Mouse (Mus musculus) layer of hippocampus, adult 2 months (tissue): ENCODE measurements around the gene Rgs3. TPM values are rescaled to one million over a fixed set of nuclear protein-coding genes. Genes with fewer than 3 reads are reported as not detected.

ENCODE experiments used
- DNase-seq, 2 experiments: peaks; one replicate each; pipeline ENCODE4 v3.0.0; 2022; ENCODE audit warnings: low spot score in 2 of 2
- H3K27ac ChIP-seq: fragments of 200-600 bp; 2 replicates; pipeline ENCODE4 v1.8.1; 2022
- H3K4me3 ChIP-seq: fragments of 200-600 bp; 2 replicates; pipeline ENCODE4 v1.8.1; 2022; ENCODE audit warnings: mild to moderate bottlenecking
- CTCF ChIP-seq: fragments of 200-600 bp; conservative IDR thresholded peaks from 2 replicates; pipeline ENCODE4 v1.8.1; 2022; ENCODE audit warnings: antibody characterized with exemption, mild to moderate bottlenecking, moderate library complexity
- total RNA-seq, 2 experiments: library from RNA; stranded (reverse); gene quantifications; 2 replicates each; pipeline ENCODE4 v1.2.3; 2021

Rgs3 gene
- total RNA-seq, 2 experiments from 2014 or later, result 18.9 to 21.6 TPM

DNA sequence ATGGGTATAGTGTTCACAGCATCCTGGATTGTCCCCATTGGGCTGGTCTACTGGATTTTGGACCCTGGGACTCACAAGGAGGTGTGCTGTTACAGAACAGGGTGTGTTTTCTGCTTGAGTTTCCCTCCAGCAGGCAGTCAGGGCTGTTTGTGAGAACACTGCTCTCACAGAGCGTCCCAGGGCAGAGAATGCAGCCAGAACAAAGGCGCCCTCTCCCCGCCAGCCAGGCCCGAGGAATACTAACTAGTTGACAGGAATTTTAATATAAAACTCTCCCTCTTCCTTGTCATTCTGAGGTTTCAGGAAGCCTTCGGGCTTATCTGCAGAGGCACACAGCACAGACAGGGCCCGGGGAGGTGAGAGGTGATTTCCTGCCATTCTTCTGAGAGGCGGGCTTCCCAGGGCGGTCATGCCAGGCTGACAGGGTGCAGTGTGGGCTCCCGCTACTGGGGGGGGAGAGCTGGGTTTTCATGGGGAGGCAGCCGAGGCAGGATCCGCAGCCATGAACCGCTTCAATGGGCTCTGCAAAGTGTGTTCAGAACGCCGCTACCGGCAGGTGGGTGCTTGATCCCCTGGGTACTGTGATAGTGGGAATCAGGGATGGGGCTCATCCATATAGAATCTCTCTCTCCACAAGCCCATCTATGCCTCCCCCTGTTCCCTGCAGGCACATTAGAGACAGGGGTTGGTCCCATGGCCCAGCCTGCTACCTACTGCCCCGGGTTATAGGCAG is 59.8 kb downstream of the Rgs3 start:
- TF ChIP-seq CTCF, result 0 out of 2 replicates have a peak, but pooled peaks have one; percentile 18
- DNase-seq, result peak in 1 of 2 experiments; percentile 42
- H3K27ac ChIP-seq, result peak overlapping the region; percentile 89
- H3K4me3 ChIP-seq, result peak overlapping the region; percentile 50

DNA sequence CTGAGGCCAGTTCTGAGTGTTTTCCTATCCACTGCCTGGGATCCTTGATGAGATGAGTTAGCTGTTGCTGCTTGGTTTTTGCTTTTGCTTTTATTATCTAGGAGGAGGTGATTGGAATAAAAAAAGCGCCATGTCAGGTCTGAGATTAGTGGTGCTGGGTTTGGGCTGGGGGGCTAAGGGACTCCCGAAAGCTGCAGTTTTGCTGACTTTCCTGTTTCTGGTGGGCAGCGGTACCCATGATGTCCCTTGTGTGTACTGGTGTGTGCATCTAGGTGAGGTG is 60.3 kb downstream of the Rgs3 start:
- peak overlapping the region; percentile 89 for H3K27ac ChIP-seq
- no peak for TF ChIP-seq CTCF
- H3K4me3 ChIP-seq, result peak overlapping the region; percentile 50

GRCm38 (mm10) chr4:62621151-62621550 is 61.5 kb downstream of the Rgs3 start:
- no peak overlapping the region; the same call in 1 of the 2 replicates for H3K4me3 ChIP-seq
- DNase-seq, result no peak
- peak overlapping the region; percentile 80; the same call in 1 of the 2 replicates for H3K27ac ChIP-seq
- TF ChIP-seq CTCF, result no peak

More for the DNA sequence above, 60.3 kb downstream of the Rgs3 start:
- no peak for DNase-seq

- H3K27ac ChIP-seq, result peak overlapping the region; percentile 80
- 0 out of 2 replicates have a peak, but pooled peaks have one; percentile 20 for TF ChIP-seq CTCF
- peak overlapping the region; percentile 29; the same call in 1 of the 2 replicates for H3K4me3 ChIP-seq
- no peak for DNase-seq
Measured at GRCm38 (mm10) chr4:62621880-62622675, 62.4 kb downstream of the Rgs3 start.

DNA sequence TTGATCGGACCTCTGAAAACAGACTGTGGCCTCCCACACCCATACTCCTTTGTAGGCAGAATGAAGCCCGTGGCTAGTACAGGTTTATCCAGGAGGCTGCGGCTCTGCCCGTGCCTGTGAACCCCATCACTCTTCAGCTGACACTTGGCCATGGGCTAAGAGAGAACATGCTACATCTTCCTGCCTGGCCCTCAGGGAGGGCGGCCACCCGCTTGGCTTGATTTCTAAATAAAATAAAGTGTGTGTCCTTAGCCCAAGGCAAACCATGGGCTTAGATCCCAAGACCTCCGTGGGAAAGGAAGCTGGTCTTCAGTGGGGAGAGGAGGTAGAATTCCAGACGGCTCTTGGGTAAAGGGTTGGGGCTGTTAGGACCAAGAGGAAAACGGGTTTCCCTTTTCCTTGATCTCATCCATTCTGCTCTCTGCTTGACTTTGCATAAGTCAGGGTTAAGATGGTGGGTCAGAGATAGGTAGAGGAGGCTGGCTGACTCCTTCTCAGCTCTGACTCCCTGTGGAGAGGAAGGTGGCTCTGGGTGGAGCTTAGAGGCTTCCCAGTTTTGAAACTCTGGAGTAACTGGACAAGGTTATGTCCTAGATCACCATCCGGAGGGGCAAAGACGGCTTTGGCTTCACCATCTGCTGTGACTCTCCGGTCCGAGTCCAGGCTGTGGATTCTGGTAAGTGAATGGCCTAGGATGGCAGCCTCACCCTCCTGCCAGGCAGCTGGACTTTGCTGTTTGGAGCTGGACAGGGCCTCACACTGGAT is 63.8 kb downstream of the Rgs3 start:
- Histone ChIP-seq H3K27ac (peak overlapping the region; percentile 63), H3K4me3 (no peak overlapping the region)
- no peak for TF ChIP-seq CTCF
- no peak for DNase-seq

- no peak for TF ChIP-seq CTCF
- Histone ChIP-seq H3K27ac (peak overlapping the region; percentile 32; the same call in 1 of the 2 replicates), H3K4me3 (no peak overlapping the region)
- DNase-seq, result peak in 1 of 2 experiments; percentile 24
Measured at GRCm38 (mm10) chr4:62624679-62625450, 65.2 kb downstream of the Rgs3 start.

DNA sequence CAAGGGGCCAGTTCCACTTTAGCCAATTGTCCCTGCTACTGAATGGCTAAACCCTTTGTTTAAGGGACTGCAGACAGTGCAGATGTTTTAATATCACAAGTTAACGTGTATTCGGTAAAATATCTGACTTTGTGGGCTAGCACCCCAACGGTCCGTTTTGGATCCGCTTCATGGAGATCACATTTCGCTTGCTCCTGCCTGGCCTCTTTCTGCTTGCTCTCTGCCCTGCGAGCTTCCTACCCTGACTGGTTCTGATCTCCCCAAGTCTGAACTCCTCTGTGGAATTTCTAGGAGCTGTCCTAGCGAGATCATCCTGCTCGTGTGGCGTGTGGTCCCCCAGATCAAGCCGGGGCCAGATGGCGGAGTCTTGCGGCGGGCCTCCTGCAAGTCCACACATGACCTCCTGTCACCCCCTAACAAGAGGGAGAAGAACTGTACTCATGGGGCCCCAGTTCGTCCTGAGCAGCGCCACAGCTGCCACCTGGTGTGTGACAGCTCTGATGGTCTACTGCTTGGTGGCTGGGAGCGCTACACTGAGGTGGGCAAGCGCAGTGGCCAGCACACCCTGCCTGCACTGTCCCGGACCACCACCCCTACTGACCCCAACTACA is 65.9 kb downstream of the Rgs3 start:
- Histone ChIP-seq H3K27ac (peak overlapping the region; percentile 32; the same call in 1 of the 2 replicates), H3K4me3 (no peak overlapping the region)
- DNase-seq, result no peak
- TF ChIP-seq CTCF, result no peak

DNA sequence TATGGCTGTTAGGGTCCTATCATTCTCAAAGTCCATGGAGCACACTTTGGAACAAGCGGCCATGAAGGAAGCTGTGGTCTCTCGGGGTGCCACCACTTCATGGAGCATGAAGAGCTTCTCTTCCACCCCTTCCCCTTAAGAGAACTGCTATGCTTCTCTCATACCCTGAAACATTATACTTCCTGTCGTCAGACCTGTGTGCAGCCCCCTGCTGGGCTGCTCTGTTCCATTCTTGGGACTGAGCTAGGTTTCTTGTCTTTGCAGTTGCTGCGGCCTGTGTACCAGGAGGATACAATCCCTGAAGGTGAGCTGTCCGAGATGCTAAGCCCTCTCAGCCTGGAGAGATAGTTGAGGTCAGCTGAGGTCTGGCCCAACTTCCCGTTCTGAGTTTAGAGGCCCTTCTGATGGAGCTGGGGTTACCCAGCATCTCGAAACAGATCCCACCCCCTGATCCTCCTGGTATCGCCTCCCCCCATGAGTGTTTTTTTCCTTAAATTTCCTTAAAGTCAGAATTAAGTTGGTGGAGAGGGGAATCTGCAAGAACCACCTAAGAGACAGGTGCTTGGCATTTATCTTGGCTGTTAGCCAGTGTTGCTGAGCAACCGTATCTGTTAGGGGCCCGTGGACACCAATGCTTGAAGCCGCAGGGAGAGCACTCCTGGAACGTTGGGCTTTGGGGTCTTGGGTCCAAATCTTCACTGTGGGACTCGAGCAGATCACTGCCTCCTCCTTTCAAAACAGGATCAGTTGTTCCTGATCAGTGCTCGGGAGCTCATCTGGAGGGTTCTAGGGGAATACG is 66.8 kb downstream of the Rgs3 start:
- no peak for TF ChIP-seq CTCF
- no peak for DNase-seq
- no peak overlapping the region for H3K4me3 ChIP-seq
- no peak overlapping the region for H3K27ac ChIP-seq

DNA sequence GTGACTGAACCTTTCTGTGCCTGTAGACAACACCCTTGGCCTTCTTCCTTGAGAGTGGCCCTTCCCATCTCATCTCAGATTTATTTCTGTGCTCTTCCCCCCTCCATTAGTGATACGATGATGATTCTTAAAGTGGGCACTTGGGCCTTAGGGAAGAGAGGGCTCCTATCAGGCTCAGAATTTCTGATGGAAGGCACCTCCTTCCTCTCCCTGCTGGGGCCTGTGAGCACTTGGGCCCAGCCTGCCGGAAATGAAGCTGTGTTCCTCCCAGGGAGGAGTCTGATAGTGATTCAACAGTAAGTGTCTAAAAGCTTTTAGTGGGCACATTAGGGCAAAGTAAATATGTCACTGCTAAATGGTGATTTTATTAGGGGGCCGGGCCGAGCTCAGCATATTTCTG is 67.7 kb downstream of the Rgs3 start:
- DNase-seq, result no peak
- TF ChIP-seq CTCF, result no peak
- no peak overlapping the region for H3K27ac ChIP-seq
- no peak overlapping the region for H3K4me3 ChIP-seq

- TF ChIP-seq CTCF, result no peak
- no peak for DNase-seq
- Histone ChIP-seq H3K27ac (no peak overlapping the region), H3K4me3 (no peak overlapping the region)
Measured at GRCm38 (mm10) chr4:62628547-62628946, 68.9 kb downstream of the Rgs3 start.

DNA sequence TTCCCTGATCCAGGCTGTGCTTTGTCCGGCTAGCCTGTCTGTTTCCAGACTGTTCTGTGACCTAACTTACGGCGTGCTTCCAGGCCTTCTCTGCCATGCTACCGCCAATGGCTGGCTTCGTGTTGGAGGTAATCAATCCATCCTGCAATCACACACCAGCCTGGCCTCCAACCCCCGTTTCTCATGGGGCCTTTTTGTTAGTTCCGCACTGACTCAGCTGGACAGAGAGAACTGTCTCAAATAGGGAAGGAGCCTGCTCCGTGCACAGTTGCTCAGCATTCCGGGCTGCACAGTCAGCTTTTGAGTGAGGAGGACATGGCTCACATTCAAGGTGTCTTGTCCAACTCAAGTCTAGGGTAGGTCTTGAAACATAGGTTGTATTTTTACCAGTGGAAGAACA is 69.8 kb downstream of the Rgs3 start:
- H3K27ac ChIP-seq, result no peak overlapping the region; the same call in 1 of the 2 replicates
- no peak for TF ChIP-seq CTCF
- no peak for DNase-seq
- H3K4me3 ChIP-seq, result no peak overlapping the region
